Mouse (Mus musculus): ENCODE measurements around the gene Slc26a1.

Gene Slc26a1

GRCm38 (mm10) chr5:108691152-108691551 lies 15.8 kb upstream of the Slc26a1 start:
- no peak for DNase-seq (ENCODE audit: low read depth, low spot score)

- no peak for DNase-seq (ENCODE audit: low read depth, low spot score)
Measured at GRCm38 (mm10) chr5:108689091-108689490, 13.7 kb upstream of the Slc26a1 start.

GRCm38 (mm10) chr5:108680871-108681270 lies 5.5 kb upstream of the Slc26a1 start:
- peak; percentile 69 for DNase-seq (ENCODE audit: low read depth, low spot score)

- no peak for DNase-seq (ENCODE audit: low read depth, low spot score)
Measured at GRCm38 (mm10) chr5:108679909-108680308, 4.5 kb upstream of the Slc26a1 start.

GRCm38 (mm10) chr5:108678296-108678854 lies 3.0 kb upstream of the Slc26a1 start:
- no peak for DNase-seq (ENCODE audit: low read depth, low spot score)

- no peak for DNase-seq (ENCODE audit: low read depth, low spot score)
Measured at GRCm38 (mm10) chr5:108677605-108678295, 2.4 kb upstream of the Slc26a1 start.

GRCm38 (mm10) chr5:108676772-108677498 lies 1.6 kb upstream of the Slc26a1 start:
- DNase-seq (ENCODE audit: low read depth, low spot score), result no peak

- no peak for DNase-seq (ENCODE audit: low read depth, low spot score)
Measured at GRCm38 (mm10) chr5:108674624-108675023, 745 bp downstream of the Slc26a1 start.

GRCm38 (mm10) chr5:108671757-108672156 lies 3.6 kb downstream of the Slc26a1 start:
- no peak for DNase-seq (ENCODE audit: low read depth, low spot score)

GRCm38 (mm10) chr5:108670785-108671184 lies 4.6 kb downstream of the Slc26a1 start:
- peak; percentile 84 for DNase-seq (ENCODE audit: low read depth, low spot score)

GRCm38 (mm10) chr5:108669986-108670385 lies 5.4 kb downstream of the Slc26a1 start:
- no peak for DNase-seq (ENCODE audit: low read depth, low spot score)

GRCm38 (mm10) chr5:108668977-108669936 lies 6.1 kb downstream of the Slc26a1 start, which contains the start of gene Dgkq:
TSS of gene Dgkq (minus strand) at chr5:108669672.
- DNase-seq (ENCODE audit: low read depth, low spot score), result peak; percentile 93

GRCm38 (mm10) chr5:108668387-108668932 lies 6.9 kb downstream of the Slc26a1 start:
- no peak for DNase-seq (ENCODE audit: low read depth, low spot score)

- no peak for DNase-seq (ENCODE audit: low read depth, low spot score)
Measured at GRCm38 (mm10) chr5:108667370-108667769, 8.0 kb downstream of the Slc26a1 start.

- no peak for DNase-seq (ENCODE audit: low read depth, low spot score)
Measured at GRCm38 (mm10) chr5:108665066-108665465, 10.3 kb downstream of the Slc26a1 start.

- no peak for DNase-seq (ENCODE audit: low read depth, low spot score)
Measured at GRCm38 (mm10) chr5:108662772-108663171, 12.6 kb downstream of the Slc26a1 start.

GRCm38 (mm10) chr5:108660632-108661268 lies 14.6 kb downstream of the Slc26a1 start:
- peak; percentile 73 for DNase-seq (ENCODE audit: low read depth, low spot score)

GRCm38 (mm10) chr5:108659698-108660631 lies 15.4 kb downstream of the Slc26a1 start, which contains the start of gene Idua:
TSS of gene Idua (plus strand) at chr5:108660331.
- DNase-seq (ENCODE audit: low read depth, low spot score), result no peak

GRCm38 (mm10) chr5:108658611-108659010 lies 16.8 kb downstream of the Slc26a1 start:
- DNase-seq (ENCODE audit: low read depth, low spot score), result no peak
